Mouse (Mus musculus): ENCODE results near the gene Sirt7.

GRCm38 (mm10) chr11:120651872-120652271 is 26.8 kb upstream of the Sirt7 start:
- TF ChIP-seq CTCF (IDR thresholded peaks at IDR 0.05; ENCODE audit: extremely low read depth, insufficient read depth, insufficient read length, insufficient replicate concordance) (no peak), POLR2A (IDR thresholded peaks at IDR 0.05; ENCODE audit: low read depth, low read length) (no peak)

Measured in spleen, adult 2 months (tissue).